Mouse (Mus musculus) lung, embryonic 16.5 days (tissue): ENCODE measurements around the gene Socs4. TPM values are rescaled to one million over a fixed set of nuclear protein-coding genes. Genes with fewer than 3 reads are reported as not detected.

Experiments
- ATAC-seq: fragments of 200-750 bp; cut with Nextera tagmentation; 2 replicates; pipeline ENCODE4 v1.8.0; 2017; ENCODE audit warnings: low read depth, mild to moderate bottlenecking, moderate library complexity
- H3K27ac ChIP-seq: fragments of 300-500 bp; sonication (generic); 2 replicates; pipeline ENCODE4 v1.5.1; 2014; ENCODE audit warnings: mild to moderate bottlenecking, control low read depth, low read length
- H3K27me3 ChIP-seq: fragments of 300-500 bp; sonication (generic); 2 replicates; pipeline ENCODE4 v1.6.1; 2014; ENCODE audit warnings: low read depth, low read length, mixed read lengths; ENCODE audit not compliant: control insufficient read depth, insufficient read depth
- H3K36me3 ChIP-seq: fragments of 300-500 bp; sonication (generic); 2 replicates; pipeline ENCODE4 v1.6.1; 2014; ENCODE audit warnings: low read length; ENCODE audit not compliant: control insufficient read depth, insufficient read depth
- H3K4me1 ChIP-seq: fragments of 300-500 bp; sonication (generic); replicated peaks from 2 replicates; pipeline ENCODE4 v1.6.1; 2014; ENCODE audit warnings: low read length, mixed read lengths; ENCODE audit not compliant: control insufficient read depth, insufficient read depth
- H3K4me2 ChIP-seq: fragments of 300-500 bp; sonication (generic); 2 replicates; pipeline ENCODE4 v1.6.1; 2014; ENCODE audit warnings: low read depth, low read length, control low read depth
- H3K4me3 ChIP-seq: fragments of 300-500 bp; sonication (generic); 2 replicates; pipeline ENCODE4 v1.5.1; 2014; ENCODE audit warnings: mild to moderate bottlenecking, low read length, control low read depth
- H3K9ac ChIP-seq: fragments of 300-500 bp; sonication (generic); 2 replicates; pipeline ENCODE4 v1.6.1; 2014; ENCODE audit warnings: low read length, control low read depth
- H3K9me3 ChIP-seq: fragments of 300-500 bp; sonication (generic); 2 replicates; pipeline ENCODE4 v1.6.1; 2016; ENCODE audit warnings: low read length; ENCODE audit not compliant: control insufficient read depth
- WGBS: fragments of 180-500 bp; shearing (Covaris S2); extraction: QIAGEN DNeasy Blood & Tissue Kit; methylation state at CpG from one replicate; pipeline ENCODE4 v1.1.7; 2014; 5-methylcytosine and 5-hydroxymethylcytosine counted together
- polyA plus RNA-seq: library from polyadenylated mRNA; unstranded; fragments of >200 nt; fragmentation: Nextera tagmentation; extraction: Ambion mirVana; gene quantifications from 2 replicates; pipeline ENCODE4 v1.2.1, GENCODE M21; 2015

The Socs4 gene
- 2.6 and 2.8 TPM in 2 replicates for polyA plus RNA-seq

DNA sequence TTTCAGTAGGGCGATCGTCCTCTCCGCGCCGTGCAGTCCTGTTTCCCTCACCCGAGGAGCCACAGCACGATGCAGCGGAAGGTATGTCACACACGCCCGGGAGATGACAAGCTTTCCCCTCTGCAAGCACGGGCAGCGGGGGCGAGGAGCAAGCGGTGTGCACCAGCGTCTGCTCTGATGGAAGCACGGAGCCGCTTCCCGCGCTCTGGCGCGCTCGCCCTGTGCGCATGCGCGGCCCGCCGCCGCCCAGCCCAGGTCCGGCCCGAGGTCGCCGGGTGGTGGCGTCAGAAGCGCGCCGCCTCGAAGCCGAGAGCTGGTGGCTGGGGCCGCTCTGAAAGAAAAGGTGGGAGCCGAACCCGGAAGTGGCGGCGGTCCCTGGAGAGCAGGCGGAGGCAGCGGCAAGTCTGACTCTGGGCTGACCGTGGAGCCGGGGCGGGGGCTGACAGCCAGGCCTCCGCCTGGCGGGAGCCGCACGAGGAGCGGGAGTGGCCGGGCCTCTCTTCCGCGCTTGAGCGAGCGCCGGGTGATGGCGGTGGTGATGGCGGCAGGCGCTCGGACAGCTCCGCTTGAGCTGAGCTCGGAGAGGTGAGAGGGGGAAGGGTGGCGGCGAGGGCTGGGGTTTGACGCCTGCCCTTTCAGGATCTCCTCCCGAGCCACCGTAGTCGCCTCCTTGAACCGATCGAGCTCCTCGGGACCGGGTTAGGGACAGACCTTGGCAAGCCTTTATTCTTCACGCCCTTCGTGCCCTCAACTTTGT lies at the start of gene Socs4, which contains the start of gene Wdhd1:
Gene Socs4, plus strand, starts transcription at position 295 of the 757 bp plus-strand sequence.
Gene Wdhd1, minus strand, starts transcription at position 221 of the 757 bp plus-strand sequence.
- under 1% methylated on average over 67 of the region's 77 CpGs for whole genome bisulfite sequencing
- Histone ChIP-seq H3K9me3 (no peaks in the 10 kb centered on the region), H3K4me3 (peak within 1 kb of the TSS; percentile 92)

DNA sequence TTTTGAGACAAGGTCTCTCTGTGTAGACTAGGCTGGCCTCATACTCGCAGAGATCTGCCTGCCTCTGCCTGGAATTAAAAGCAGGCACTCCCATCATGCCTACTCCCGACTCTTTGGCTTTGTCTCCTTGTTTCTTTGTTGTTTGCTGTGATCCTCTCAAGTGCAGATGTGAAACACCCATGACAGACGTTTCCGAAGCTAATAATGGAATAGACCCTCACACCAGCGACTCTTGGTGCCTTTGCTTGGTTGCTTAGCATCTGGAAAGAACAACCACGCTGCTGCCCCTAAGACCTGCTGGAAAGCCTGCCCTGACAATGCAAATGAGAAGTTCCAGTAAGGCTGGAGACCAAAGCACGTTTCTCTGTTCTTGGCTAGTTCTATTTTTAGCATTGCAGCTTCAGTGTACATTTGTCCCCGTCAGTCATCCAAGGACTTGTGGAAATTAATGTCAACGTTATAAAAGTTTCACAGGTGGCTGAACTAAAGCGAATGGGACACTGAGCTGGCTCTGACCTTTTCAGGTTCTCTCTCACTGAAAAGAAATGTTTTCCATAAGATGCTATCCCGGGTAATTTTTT lies 46.8 kb upstream of the Socs4 start:
- H3K4me3 ChIP-seq, result no peak overlapping the region
- H3K36me3 ChIP-seq, result no peaks in the 10 kb centered on the region
- no peak overlapping the region for H3K4me2 ChIP-seq
- ATAC-seq, result no peak
- no peaks in the 10 kb centered on the region for H3K4me1 ChIP-seq
- 63% methylated on average over 11 of the region's 11 CpGs for WGBS
- H3K9me3 ChIP-seq, result no peaks in the 10 kb centered on the region
- no peaks in the 10 kb centered on the region for H3K27me3 ChIP-seq
- no peak overlapping the region for H3K27ac ChIP-seq
- no peak overlapping the region for H3K9ac ChIP-seq

More for the DNA sequence above, at the start of gene Socs4, which contains the start of gene Wdhd1:
- Histone ChIP-seq H3K9ac (peak within 1 kb of the TSS; percentile 94), H3K4me2 (peak within 1 kb of the TSS; percentile 54), H3K27me3 (no peaks in the 10 kb centered on the region), H3K36me3 (peaks cover 5% of the 10 kb centered on the region; the same call in 1 of the 2 replicates), H3K4me1 (no peaks in the 10 kb centered on the region; the same call in none of the 2 replicates), H3K27ac (peak within 1 kb of the TSS; percentile 95)
- ATAC-seq, result peak; percentile 98

GRCm38 (mm10) chr14:47233602-47234001 lies 43.1 kb upstream of the Socs4 start:
- H3K4me2 ChIP-seq, result no peak overlapping the region
- H3K36me3 ChIP-seq, result no peaks in the 10 kb centered on the region
- no peak overlapping the region for H3K27ac ChIP-seq
- no peaks in the 10 kb centered on the region for H3K27me3 ChIP-seq
- 43% methylated on average over 2 of the region's 2 CpGs for WGBS
- H3K4me1 ChIP-seq, result no peaks in the 10 kb centered on the region
- H3K9me3 ChIP-seq, result no peaks in the 10 kb centered on the region
- ATAC-seq, result no peak
- H3K9ac ChIP-seq, result no peak overlapping the region
- no peak overlapping the region for H3K4me3 ChIP-seq

DNA sequence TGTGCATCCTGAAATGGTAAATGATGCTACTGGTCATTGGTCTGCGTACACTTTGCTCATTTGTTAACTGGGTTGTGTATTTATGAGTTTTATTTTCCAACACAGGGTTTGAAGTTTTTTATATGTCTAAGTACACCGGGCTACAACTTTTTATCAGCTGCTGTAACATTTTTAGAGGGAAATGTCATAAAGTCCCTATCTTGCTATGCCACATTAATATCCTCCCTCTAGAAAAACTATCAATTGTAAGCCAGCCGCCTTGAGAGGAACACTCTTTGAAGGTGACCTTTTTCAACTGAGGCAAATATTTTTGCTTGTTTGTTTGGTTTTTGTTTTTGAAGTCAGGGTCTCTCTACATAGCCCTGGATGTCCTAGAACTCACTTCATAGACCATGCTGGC lies 42.7 kb upstream of the Socs4 start:
- Histone ChIP-seq H3K27me3 (no peaks in the 10 kb centered on the region), H3K9ac (no peak overlapping the region), H3K4me1 (no peaks in the 10 kb centered on the region), H3K9me3 (no peaks in the 10 kb centered on the region), H3K4me2 (no peak overlapping the region), H3K36me3 (no peaks in the 10 kb centered on the region), H3K27ac (no peak overlapping the region), H3K4me3 (no peak overlapping the region)
- ATAC-seq, result no peak
- WGBS, result 85% methylated on average over 3 of the region's 3 CpGs

- H3K4me3 ChIP-seq, result no peak overlapping the region
- no peaks in the 10 kb centered on the region for H3K27me3 ChIP-seq
- no peak for ATAC-seq
- no peak overlapping the region for H3K9ac ChIP-seq
- H3K4me2 ChIP-seq, result no peak overlapping the region
- no peak overlapping the region for H3K27ac ChIP-seq
- H3K36me3 ChIP-seq, result no peaks in the 10 kb centered on the region
- H3K9me3 ChIP-seq, result no peaks in the 10 kb centered on the region
- 69% methylated on average over 5 of the region's 5 CpGs for WGBS
- no peaks in the 10 kb centered on the region for H3K4me1 ChIP-seq
These were observed 42.0 kb upstream of the Socs4 start for GRCm38 (mm10) chr14:47234526-47235250.

- no peak for ATAC-seq
- H3K4me2 ChIP-seq, result no peak overlapping the region
- no peak overlapping the region for H3K27ac ChIP-seq
- no peak overlapping the region for H3K4me3 ChIP-seq
- H3K9ac ChIP-seq, result no peak overlapping the region
- H3K9me3 ChIP-seq, result no peaks in the 10 kb centered on the region
- WGBS, result 92% methylated on average over 7 of the region's 7 CpGs
- H3K36me3 ChIP-seq, result no peaks in the 10 kb centered on the region
- no peaks in the 10 kb centered on the region for H3K4me1 ChIP-seq
- H3K27me3 ChIP-seq, result no peaks in the 10 kb centered on the region
These were observed 40.2 kb upstream of the Socs4 start for GRCm38 (mm10) chr14:47236491-47236890.

GRCm38 (mm10) chr14:47237286-47237685 lies 39.4 kb upstream of the Socs4 start:
- 80% methylated on average over 4 of the region's 4 CpGs for WGBS

DNA sequence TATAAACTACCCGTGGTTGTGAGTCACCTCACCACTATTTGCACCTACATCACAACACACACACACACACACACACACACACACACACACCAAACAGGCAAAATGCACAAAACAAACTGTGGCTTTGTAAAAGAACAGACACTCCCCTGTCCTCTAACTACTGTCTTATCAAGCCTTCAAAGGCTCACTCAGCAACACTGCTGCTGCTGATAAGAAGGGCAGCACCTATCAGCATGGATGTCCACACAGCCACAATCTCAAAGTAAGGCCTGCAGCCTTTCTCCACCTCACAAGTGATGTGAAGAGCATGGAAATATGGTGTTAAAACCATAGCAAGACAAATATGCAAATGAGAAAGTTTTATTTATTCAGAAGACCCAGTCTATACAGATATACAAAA lies 36.1 kb upstream of the Socs4 start:
- ATAC-seq, result no peak
- Histone ChIP-seq H3K4me1 (no peaks in the 10 kb centered on the region), H3K27me3 (no peaks in the 10 kb centered on the region), H3K9me3 (no peaks in the 10 kb centered on the region), H3K4me3 (no peak overlapping the region), H3K4me2 (no peak overlapping the region), H3K27ac (no peak overlapping the region), H3K36me3 (peaks cover 15% of the 10 kb centered on the region), H3K9ac (no peak overlapping the region)
- WGBS, result 84% methylated on average over 1 of the region's 1 CpGs

More at GRCm38 (mm10) chr14:47237286-47237685, 39.4 kb upstream of the Socs4 start:
- Histone ChIP-seq H3K4me3 (no peak overlapping the region), H3K9me3 (no peaks in the 10 kb centered on the region), H3K9ac (no peak overlapping the region), H3K27me3 (no peaks in the 10 kb centered on the region), H3K4me2 (no peak overlapping the region), H3K36me3 (no peaks in the 10 kb centered on the region), H3K27ac (no peak overlapping the region), H3K4me1 (no peaks in the 10 kb centered on the region)
- no peak for ATAC-seq

GRCm38 (mm10) chr14:47241046-47241445 lies 35.7 kb upstream of the Socs4 start:
- no peak overlapping the region for H3K4me3 ChIP-seq
- H3K4me2 ChIP-seq, result no peak overlapping the region
- WGBS, result 85% methylated on average over 6 of the region's 6 CpGs
- H3K4me1 ChIP-seq, result no peaks in the 10 kb centered on the region
- peaks cover 15% of the 10 kb centered on the region for H3K36me3 ChIP-seq
- no peak for ATAC-seq
- H3K9ac ChIP-seq, result no peak overlapping the region
- H3K9me3 ChIP-seq, result no peaks in the 10 kb centered on the region
- no peak overlapping the region for H3K27ac ChIP-seq
- H3K27me3 ChIP-seq, result no peaks in the 10 kb centered on the region
